Mouse (Mus musculus): ENCODE results near the gene Cds1.

DNA sequence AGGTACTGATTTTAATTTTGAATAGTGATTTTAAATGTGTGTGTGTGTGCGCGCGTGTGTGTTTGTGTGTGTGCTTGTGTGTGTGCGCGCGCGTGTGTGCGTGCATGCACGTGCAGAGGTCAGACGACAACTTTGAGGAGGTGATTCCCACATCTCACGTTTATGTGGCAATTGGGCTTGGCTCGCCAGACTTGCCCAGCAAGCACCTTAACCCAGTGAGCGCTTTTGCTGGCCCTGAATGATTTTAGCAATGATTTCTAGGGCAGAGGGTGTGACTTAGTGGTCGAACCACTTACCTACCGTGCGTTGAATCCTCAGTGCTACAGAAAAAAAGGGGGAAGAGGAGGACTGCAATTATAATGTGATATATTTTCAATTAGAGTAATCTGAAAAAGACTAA, 40.2 kb upstream of the Cds1 start:
- TF ChIP-seq CTCF (IDR thresholded peaks at IDR 0.05; ENCODE audit: insufficient read depth, low read depth, low read length) (no peak), POLR2A (IDR thresholded peaks at IDR 0.05; ENCODE audit: insufficient read depth, low read depth, low read length) (no peak)
